Mouse (Mus musculus): ENCODE data around the gene Opcml. TPM values are rescaled to one million over a fixed set of nuclear protein-coding genes. Genes with fewer than 3 reads are reported as not detected.
A peak's percentile ranks its signal among the peaks of the same experiment; 100 is the strongest.

Opcml gene
- polyA plus RNA-seq, 1 experiment, result 94.7 TPM

- DNase-seq (ENCODE audit: extremely low spot score in 1 of 2, low spot score in 1 of 2), result no peak
Observed at GRCm38 (mm10) chr9:27824424-27824823, 33.8 kb downstream of the Opcml start.

GRCm38 (mm10) chr9:27830519-27830918 lies 39.9 kb downstream of the Opcml start:
- DNase-seq (ENCODE audit: extremely low spot score in 1 of 2, low spot score in 1 of 2), result no peak

GRCm38 (mm10) chr9:27842806-27843205 lies 52.2 kb downstream of the Opcml start:
- DNase-seq (ENCODE audit: extremely low spot score in 1 of 2, low spot score in 1 of 2), result no peak

GRCm38 (mm10) chr9:27871624-27872023 lies 81.0 kb downstream of the Opcml start:
- peak in 1 of 2 experiments; percentile 49 for DNase-seq (ENCODE audit: extremely low spot score in 1 of 2, low spot score in 1 of 2)

GRCm38 (mm10) chr9:27889636-27890035 lies 99.1 kb downstream of the Opcml start:
- DNase-seq (ENCODE audit: extremely low spot score in 1 of 2, low spot score in 1 of 2), result no peak

GRCm38 (mm10) chr9:27917250-27917649 lies 126.7 kb downstream of the Opcml start:
- no peak for DNase-seq (ENCODE audit: extremely low spot score in 1 of 2, low spot score in 1 of 2)

- DNase-seq (ENCODE audit: extremely low spot score in 1 of 2, low spot score in 1 of 2), result no peak
Observed at GRCm38 (mm10) chr9:27923495-27923894, 132.9 kb downstream of the Opcml start.

GRCm38 (mm10) chr9:27923945-27924825 lies 133.6 kb downstream of the Opcml start:
- peak in 1 of 2 experiments; percentile 51 for DNase-seq (ENCODE audit: extremely low spot score in 1 of 2, low spot score in 1 of 2)

GRCm38 (mm10) chr9:27925650-27926049 lies 135.1 kb downstream of the Opcml start:
- no peak for DNase-seq (ENCODE audit: extremely low spot score in 1 of 2, low spot score in 1 of 2)

GRCm38 (mm10) chr9:27937253-27937652 lies 146.7 kb downstream of the Opcml start:
- DNase-seq (ENCODE audit: extremely low spot score in 1 of 2, low spot score in 1 of 2), result no peak

GRCm38 (mm10) chr9:27937660-27938059 lies 147.1 kb downstream of the Opcml start:
- DNase-seq (ENCODE audit: extremely low spot score in 1 of 2, low spot score in 1 of 2), result no peak

GRCm38 (mm10) chr9:27945323-27946010 lies 154.9 kb downstream of the Opcml start:
- no peak for DNase-seq (ENCODE audit: extremely low spot score in 1 of 2, low spot score in 1 of 2)

- no peak for DNase-seq (ENCODE audit: extremely low spot score in 1 of 2, low spot score in 1 of 2)
Observed at GRCm38 (mm10) chr9:27951110-27951509, 160.5 kb downstream of the Opcml start.

- DNase-seq (ENCODE audit: extremely low spot score in 1 of 2, low spot score in 1 of 2), result peak in 1 of 2 experiments; percentile 43
Observed at GRCm38 (mm10) chr9:27961682-27962081, 171.1 kb downstream of the Opcml start.

- peak in 1 of 2 experiments; percentile 68 for DNase-seq (ENCODE audit: extremely low spot score in 1 of 2, low spot score in 1 of 2)
Observed at GRCm38 (mm10) chr9:27963385-27963784, 172.8 kb downstream of the Opcml start.

- peak in 1 of 2 experiments; percentile 31 for DNase-seq (ENCODE audit: extremely low spot score in 1 of 2, low spot score in 1 of 2)
Observed at GRCm38 (mm10) chr9:27964902-27965550, 174.5 kb downstream of the Opcml start.

- no peak for DNase-seq (ENCODE audit: extremely low spot score in 1 of 2, low spot score in 1 of 2)
Observed at GRCm38 (mm10) chr9:27968266-27968665, 177.7 kb downstream of the Opcml start.

GRCm38 (mm10) chr9:27972293-27972692 lies 181.7 kb downstream of the Opcml start:
- peak in 1 of 2 experiments; percentile 25 for DNase-seq (ENCODE audit: extremely low spot score in 1 of 2, low spot score in 1 of 2)

GRCm38 (mm10) chr9:27982576-27982975 lies 192.0 kb downstream of the Opcml start:
- DNase-seq (ENCODE audit: extremely low spot score in 1 of 2, low spot score in 1 of 2), result no peak

GRCm38 (mm10) chr9:27986604-27987588 lies 196.3 kb downstream of the Opcml start:
- no peak for DNase-seq (ENCODE audit: extremely low spot score in 1 of 2, low spot score in 1 of 2)
